Mouse (Mus musculus) stomach, adult 2 months (tissue): ENCODE data around the gene Lctl. TPM values are rescaled to one million over a fixed set of nuclear protein-coding genes. Genes with fewer than 3 reads are reported as not detected.

ENCODE experiments used
- polyA plus RNA-seq: library from polyadenylated mRNA; depleted of rRNA; stranded (reverse); fragments of >200 nt; gene quantifications from 2 replicates; pipeline ENCODE4 v1.2.3, GENCODE M21; 2012; rRNA removed

The Lctl gene
- polyA plus RNA-seq: 0.19 and 0.61 TPM in 2 replicates

DNA sequence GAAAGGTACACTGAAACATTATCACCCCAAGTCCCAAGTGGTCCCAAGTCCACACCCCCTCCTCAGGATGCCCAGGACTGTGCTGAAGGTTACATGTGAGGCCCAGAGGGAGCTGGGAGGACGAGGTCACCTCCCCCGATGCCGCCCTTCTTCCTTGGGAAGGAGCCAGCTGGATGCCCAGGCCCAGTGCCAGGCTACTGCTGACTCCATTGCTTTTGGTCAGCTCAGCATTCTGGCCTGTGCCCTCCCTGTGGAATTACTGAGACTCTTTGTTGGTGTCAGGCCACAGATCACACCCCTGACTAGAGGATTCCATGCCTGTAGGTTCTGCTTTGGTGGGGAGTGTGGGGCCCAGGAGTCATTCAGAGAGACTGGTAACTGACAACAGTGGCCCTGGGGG lies at the start of gene Lctl:
Gene Lctl, plus strand, starts transcription at position 272 of the 400 bp plus-strand sequence.

DNA sequence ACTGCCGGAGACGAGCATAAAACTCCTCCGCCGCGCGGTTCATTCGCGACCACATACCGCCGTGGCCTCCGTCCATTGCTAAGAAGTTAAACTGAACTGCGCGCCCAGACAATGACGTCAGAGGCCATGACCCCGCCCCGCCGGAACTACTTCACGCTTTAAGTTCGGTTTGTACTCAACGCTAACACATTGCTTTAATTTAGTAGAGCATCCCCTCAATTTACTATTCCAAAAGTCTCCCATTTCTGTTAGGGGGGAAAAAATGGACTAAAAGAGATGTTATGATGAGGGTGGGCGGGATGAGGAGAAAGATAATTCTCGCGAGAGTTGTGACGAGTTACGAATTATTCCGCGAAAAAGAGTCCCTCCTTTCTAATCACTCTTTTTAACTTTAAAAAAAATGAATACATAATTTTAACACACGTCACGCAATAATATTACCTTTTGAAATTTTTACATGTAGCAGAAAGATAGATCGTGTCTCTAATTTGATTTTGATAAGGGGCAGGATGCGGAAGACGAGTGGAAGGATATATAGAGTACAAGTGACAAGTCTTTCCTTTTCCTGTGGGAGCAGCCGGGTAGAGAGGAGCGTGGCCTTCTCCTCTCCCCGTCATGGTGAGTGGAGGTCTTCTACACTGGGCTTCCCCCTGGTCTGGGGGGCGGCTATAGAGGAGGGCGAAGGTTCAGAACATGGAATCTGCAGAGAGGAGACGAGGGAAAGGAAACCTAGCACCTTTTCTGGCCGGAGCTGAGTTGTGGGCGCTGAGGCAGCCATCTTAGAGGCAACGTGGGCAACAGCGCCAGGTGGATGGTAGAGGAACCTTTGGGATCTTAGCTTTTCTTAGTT lies 56.1 kb downstream of the Lctl start, which contains the start of the genes Zwilch and Rpl4:
Gene Zwilch, minus strand, starts transcription at position 289 of the 850 bp plus-strand sequence.
Gene Rpl4, plus strand, starts transcription at position 560 of the 850 bp plus-strand sequence.

DNA sequence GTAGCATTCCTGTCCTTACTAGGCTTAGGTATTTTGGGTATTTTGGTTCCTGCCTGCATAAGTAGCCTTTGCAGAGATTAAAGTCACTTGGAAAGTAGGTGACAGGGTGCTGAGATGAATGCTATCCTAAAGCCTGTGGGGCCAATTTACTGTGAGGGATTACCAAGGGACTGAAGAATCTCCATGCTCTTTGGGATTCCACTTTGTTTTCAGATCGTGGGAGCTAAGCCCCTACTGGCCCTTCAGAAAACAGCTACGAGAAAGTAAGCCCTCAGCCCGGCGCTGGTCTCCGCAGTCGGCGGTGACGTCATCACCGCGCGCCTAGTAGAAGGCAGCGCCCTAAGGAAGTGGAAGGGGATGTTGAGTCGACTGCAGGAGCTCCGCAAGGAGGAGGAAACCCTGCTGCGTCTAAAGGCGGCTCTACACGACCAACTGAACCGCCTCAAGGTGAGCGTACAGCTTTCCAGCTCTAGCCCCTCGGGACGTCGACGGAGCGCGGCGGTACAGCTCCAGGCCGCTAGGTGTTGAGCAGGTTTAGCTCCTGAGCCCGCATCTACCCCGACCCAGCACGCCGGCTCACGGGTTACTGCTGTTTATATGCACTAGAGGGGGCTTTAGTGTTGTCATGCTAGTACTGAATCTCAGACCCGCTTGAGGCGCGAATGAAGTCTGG lies 62.2 kb downstream of the Lctl start, which contains the start of gene Snapc5:
Gene Snapc5, plus strand, starts transcription at position 301 of the 673 bp plus-strand sequence.

Other genes with a start within 250 kb of the Lctl start
- gene Smad6, start 95.1 kb upstream of the Lctl start, polyA plus RNA-seq: 41.9 and 78.1 TPM in 2 replicates
- gene Zwilch, start 56.0 kb downstream of the Lctl start, polyA plus RNA-seq: 0.25 and 0.83 TPM in 2 replicates
- 66.7 and 97.9 TPM in 2 replicates for gene Rpl4, start 56.2 kb downstream of the Lctl start, polyA plus RNA-seq
- 1.4 and 1.6 TPM in 2 replicates for gene Snapc5, start 62.1 kb downstream of the Lctl start, polyA plus RNA-seq
- not detected in 2 replicates for gene Uchl4, start 118.1 kb downstream of the Lctl start, polyA plus RNA-seq
- gene Map2k1, start 136.5 kb downstream of the Lctl start, polyA plus RNA-seq: 28.3 and 34.2 TPM in 2 replicates
- gene Tipin, start 164.4 kb downstream of the Lctl start, polyA plus RNA-seq: 0.13 and 0.56 TPM in 2 replicates
- gene Dis3l, start 224.1 kb downstream of the Lctl start, polyA plus RNA-seq: 12.5 and 19.2 TPM in 2 replicates